Mouse (Mus musculus) ES-Bruce4 (cell line): Measurements from ENCODE around the gene Fgfr2.

ENCODE experiments used
- CTCF ChIP-seq: IDR thresholded peaks from one replicate; pipeline ENCODE4 v1.8.1; 2011; ENCODE audit warnings: low read depth, low read length
- EP300 ChIP-seq: IDR thresholded peaks from 2 replicates; pipeline ENCODE4 v1.6.1; 2011; ENCODE audit warnings: low read depth, low read length; ENCODE audit not compliant: insufficient read depth
- POLR2A ChIP-seq: IDR thresholded peaks from one replicate; pipeline ENCODE4 v1.8.1; 2011; ENCODE audit warnings: low read length; ENCODE audit not compliant: insufficient read depth

DNA sequence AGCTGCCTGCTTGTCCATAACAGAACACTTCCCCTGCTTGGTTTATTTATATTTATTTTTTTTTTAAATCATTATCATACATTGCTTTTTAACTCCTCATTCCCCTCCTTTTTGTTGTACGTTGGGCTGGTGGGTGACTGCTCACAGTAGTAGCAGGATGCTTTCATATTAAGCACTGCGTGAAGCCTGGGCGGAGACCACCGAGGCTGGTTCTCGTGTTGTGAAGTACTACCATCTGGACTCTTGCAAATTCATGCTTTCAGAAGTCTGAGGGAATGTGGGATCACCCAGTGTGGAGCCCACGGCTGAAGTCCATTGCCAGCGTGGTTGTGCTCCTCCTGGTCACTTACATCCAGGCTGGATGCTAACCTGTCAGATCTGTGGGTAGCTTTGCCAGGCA lies 2391.4 kb downstream of the Fgfr2 start:
- TF ChIP-seq POLR2A = no peak
- no peak for TF ChIP-seq CTCF
- TF ChIP-seq EP300 = no peak
